Mouse (Mus musculus): ENCODE results near the gene Ighmbp2. TPM values are rescaled to one million over a fixed set of nuclear protein-coding genes. Genes with fewer than 3 reads are reported as not detected.

Gene Ighmbp2
- polyA plus RNA-seq, 1 experiment = 1.0 TPM

GRCm38 (mm10) chr19:3304017-3304416, 21.2 kb upstream of the Ighmbp2 start:
- no peak overlapping the region for H3K27ac ChIP-seq (replicated peaks; ENCODE audit: low read depth, low read length)
- no peaks in the 10 kb centered on the region for H3K4me1 ChIP-seq (ENCODE audit: control insufficient read depth, insufficient read depth, insufficient read length, low read length)
- H3K4me3 ChIP-seq (ENCODE audit: insufficient read depth, low read depth, low read length) = no peak overlapping the region

GRCm38 (mm10) chr19:3297775-3298174, 15.0 kb upstream of the Ighmbp2 start:
- H3K4me1 ChIP-seq (ENCODE audit: control insufficient read depth, insufficient read depth, insufficient read length, low read length) = no peaks in the 10 kb centered on the region
- no peak overlapping the region for H3K27ac ChIP-seq (replicated peaks; ENCODE audit: low read depth, low read length)
- no peak overlapping the region for H3K4me3 ChIP-seq (ENCODE audit: insufficient read depth, low read depth, low read length)

- H3K27ac ChIP-seq (replicated peaks; ENCODE audit: low read depth, low read length) = no peak overlapping the region
- no peaks in the 10 kb centered on the region for H3K4me1 ChIP-seq (ENCODE audit: control insufficient read depth, insufficient read depth, insufficient read length, low read length)
- no peak overlapping the region for H3K4me3 ChIP-seq (ENCODE audit: insufficient read depth, low read depth, low read length)
Measured at GRCm38 (mm10) chr19:3297034-3297433, 14.2 kb upstream of the Ighmbp2 start.

GRCm38 (mm10) chr19:3295245-3295644, 12.4 kb upstream of the Ighmbp2 start:
- no peaks in the 10 kb centered on the region for H3K4me1 ChIP-seq (ENCODE audit: control insufficient read depth, insufficient read depth, insufficient read length, low read length)
- H3K4me3 ChIP-seq (ENCODE audit: insufficient read depth, low read depth, low read length) = no peak overlapping the region
- H3K27ac ChIP-seq (replicated peaks; ENCODE audit: low read depth, low read length) = no peak overlapping the region

GRCm38 (mm10) chr19:3292993-3293392, 10.2 kb upstream of the Ighmbp2 start:
- Histone ChIP-seq H3K4me3 (ENCODE audit: insufficient read depth, low read depth, low read length) (no peak overlapping the region), H3K27ac (replicated peaks; ENCODE audit: low read depth, low read length) (no peak overlapping the region), H3K4me1 (ENCODE audit: control insufficient read depth, insufficient read depth, insufficient read length, low read length) (no peaks in the 10 kb centered on the region)

GRCm38 (mm10) chr19:3292028-3292427, 9.2 kb upstream of the Ighmbp2 start:
- H3K4me3 ChIP-seq (ENCODE audit: insufficient read depth, low read depth, low read length) = no peak overlapping the region
- no peaks in the 10 kb centered on the region for H3K4me1 ChIP-seq (ENCODE audit: control insufficient read depth, insufficient read depth, insufficient read length, low read length)
- no peak overlapping the region for H3K27ac ChIP-seq (replicated peaks; ENCODE audit: low read depth, low read length)

- no peak overlapping the region for H3K4me3 ChIP-seq (ENCODE audit: insufficient read depth, low read depth, low read length)
- H3K27ac ChIP-seq (replicated peaks; ENCODE audit: low read depth, low read length) = no peak overlapping the region
- H3K4me1 ChIP-seq (ENCODE audit: control insufficient read depth, insufficient read depth, insufficient read length, low read length) = no peaks in the 10 kb centered on the region
Measured at GRCm38 (mm10) chr19:3289006-3289405, 6.2 kb upstream of the Ighmbp2 start.

GRCm38 (mm10) chr19:3281886-3282285, 931 bp downstream of the Ighmbp2 start:
- Histone ChIP-seq H3K27ac (replicated peaks; ENCODE audit: low read depth, low read length) (no peak overlapping the region), H3K4me3 (ENCODE audit: insufficient read depth, low read depth, low read length) (peak overlapping the region; percentile 75), H3K4me1 (ENCODE audit: control insufficient read depth, insufficient read depth, insufficient read length, low read length) (peaks cover 3% of the 10 kb centered on the region)

- Histone ChIP-seq H3K4me1 (ENCODE audit: control insufficient read depth, insufficient read depth, insufficient read length, low read length) (no peaks in the 10 kb centered on the region), H3K4me3 (ENCODE audit: insufficient read depth, low read depth, low read length) (no peak overlapping the region), H3K27ac (replicated peaks; ENCODE audit: low read depth, low read length) (no peak overlapping the region)
Measured at GRCm38 (mm10) chr19:3275744-3276365, 7.0 kb downstream of the Ighmbp2 start.

GRCm38 (mm10) chr19:3273331-3273730, 9.5 kb downstream of the Ighmbp2 start:
- Histone ChIP-seq H3K4me1 (ENCODE audit: control insufficient read depth, insufficient read depth, insufficient read length, low read length) (no peaks in the 10 kb centered on the region), H3K4me3 (ENCODE audit: insufficient read depth, low read depth, low read length) (no peak overlapping the region), H3K27ac (replicated peaks; ENCODE audit: low read depth, low read length) (no peak overlapping the region)

GRCm38 (mm10) chr19:3271366-3271765, 11.5 kb downstream of the Ighmbp2 start:
- Histone ChIP-seq H3K27ac (replicated peaks; ENCODE audit: low read depth, low read length) (no peak overlapping the region), H3K4me1 (ENCODE audit: control insufficient read depth, insufficient read depth, insufficient read length, low read length) (no peaks in the 10 kb centered on the region), H3K4me3 (ENCODE audit: insufficient read depth, low read depth, low read length) (no peak overlapping the region)

GRCm38 (mm10) chr19:3269803-3270202, 13.0 kb downstream of the Ighmbp2 start:
- H3K27ac ChIP-seq (replicated peaks; ENCODE audit: low read depth, low read length) = no peak overlapping the region
- H3K4me3 ChIP-seq (ENCODE audit: insufficient read depth, low read depth, low read length) = no peak overlapping the region
- H3K4me1 ChIP-seq (ENCODE audit: control insufficient read depth, insufficient read depth, insufficient read length, low read length) = no peaks in the 10 kb centered on the region

GRCm38 (mm10) chr19:3269279-3269678, 13.5 kb downstream of the Ighmbp2 start:
- H3K27ac ChIP-seq (replicated peaks; ENCODE audit: low read depth, low read length) = no peak overlapping the region
- H3K4me1 ChIP-seq (ENCODE audit: control insufficient read depth, insufficient read depth, insufficient read length, low read length) = no peaks in the 10 kb centered on the region
- H3K4me3 ChIP-seq (ENCODE audit: insufficient read depth, low read depth, low read length) = no peak overlapping the region

- Histone ChIP-seq H3K4me3 (ENCODE audit: insufficient read depth, low read depth, low read length) (no peak overlapping the region), H3K4me1 (ENCODE audit: control insufficient read depth, insufficient read depth, insufficient read length, low read length) (no peaks in the 10 kb centered on the region), H3K27ac (replicated peaks; ENCODE audit: low read depth, low read length) (no peak overlapping the region)
Measured at GRCm38 (mm10) chr19:3268218-3268980, 14.4 kb downstream of the Ighmbp2 start.

- Histone ChIP-seq H3K4me3 (ENCODE audit: insufficient read depth, low read depth, low read length) (no peak overlapping the region), H3K4me1 (ENCODE audit: control insufficient read depth, insufficient read depth, insufficient read length, low read length) (no peaks in the 10 kb centered on the region), H3K27ac (replicated peaks; ENCODE audit: low read depth, low read length) (no peak overlapping the region)
Measured at GRCm38 (mm10) chr19:3267340-3267739, 15.5 kb downstream of the Ighmbp2 start.

- Histone ChIP-seq H3K27ac (replicated peaks; ENCODE audit: low read depth, low read length) (no peak overlapping the region), H3K4me1 (ENCODE audit: control insufficient read depth, insufficient read depth, insufficient read length, low read length) (no peaks in the 10 kb centered on the region), H3K4me3 (ENCODE audit: insufficient read depth, low read depth, low read length) (no peak overlapping the region)
Measured at GRCm38 (mm10) chr19:3266676-3267075, 16.1 kb downstream of the Ighmbp2 start.
